Mouse (Mus musculus) right cerebral cortex, postnatal 36 days (tissue): ENCODE measurements at regions not wholly inside any gene's neighbourhood (a gene's known extent, or its start where the extent isn't known, plus 50 kb on each side); places are given as distances from the start of the nearest gene placed in this dataset.

Experiments
- DNase-seq, 2 experiments: peaks; one replicate each; pipeline ENCODE4 v3.0.0; 2022; ENCODE audit warnings: low spot score in 2 of 2, mixed read lengths in 1 of 2

- DNase-seq, result no peak
Observed at GRCm38 (mm10) chr6:35458250-35458649, 81.4 kb downstream of the Mtpn start.

- no peak for DNase-seq
Observed at GRCm38 (mm10) chr6:35445007-35445406, 94.7 kb downstream of the Mtpn start.

- DNase-seq, result peak; percentile 37 to 67
Observed at GRCm38 (mm10) chr6:35426301-35426700, 100.4 kb upstream of the Fam180a start.

GRCm38 (mm10) chr6:35424521-35424920 is 98.6 kb upstream of the Fam180a start:
- no peak for DNase-seq

GRCm38 (mm10) chr6:35420924-35421323 is 95.0 kb upstream of the Fam180a start:
- no peak for DNase-seq

GRCm38 (mm10) chr6:35405044-35405443 is 79.1 kb upstream of the Fam180a start:
- DNase-seq, result peak in 1 of 2 experiments; percentile 16

- DNase-seq, result no peak
Observed at GRCm38 (mm10) chr6:35403341-35403910, 77.5 kb upstream of the Fam180a start.

- DNase-seq, result no peak
Observed at GRCm38 (mm10) chr6:35395726-35396125, 69.8 kb upstream of the Fam180a start.

- DNase-seq, result no peak
Observed at GRCm38 (mm10) chr6:35388827-35389226, 62.9 kb upstream of the Fam180a start.

GRCm38 (mm10) chr6:35381536-35381935 is 55.6 kb upstream of the Fam180a start:
- no peak for DNase-seq

- no peak for DNase-seq
Observed at GRCm38 (mm10) chr6:35380721-35381466, 55.0 kb upstream of the Fam180a start.

- peak; percentile 47 to 61 for DNase-seq
Observed at GRCm38 (mm10) chr6:35379890-35380289, 53.9 kb upstream of the Fam180a start.

GRCm38 (mm10) chr6:35378851-35379250 is 52.9 kb upstream of the Fam180a start:
- DNase-seq, result no peak

- DNase-seq, result no peak
Observed at GRCm38 (mm10) chr6:35377535-35377934, 51.6 kb upstream of the Fam180a start.

- DNase-seq, result no peak
Observed at GRCm38 (mm10) chr6:35376526-35376925, 50.6 kb upstream of the Fam180a start.
